Mouse (Mus musculus) embryonic facial prominence, embryonic 14.5 days (tissue): ENCODE data around the gene Slc12a1. TPM values are rescaled to one million over a fixed set of nuclear protein-coding genes. Genes with fewer than 3 reads are reported as not detected.
"Not testable (repeated sequence)": the region's sequence is repeated elsewhere in the genome, so short reads cannot be mapped to it uniquely, and the experiment has no call there.

ENCODE experiments used
- ATAC-seq: fragments of 200-750 bp; cut with Nextera tagmentation; 2 replicates; pipeline ENCODE4 v1.8.0; 2017; ENCODE audit warnings: low read depth, moderate number of reproducible peaks, moderate TSS enrichment
- DNase-seq: peaks from one replicate; pipeline ENCODE4 v3.0.0-alpha.2; 2015; ENCODE audit warnings: low spot score
- H3K27ac ChIP-seq: fragments of 300-500 bp; sonication (generic); replicated peaks from 2 replicates; pipeline ENCODE4 v1.5.1; 2014; ENCODE audit warnings: low read depth, mild to moderate bottlenecking, low read length, moderate library complexity
- H3K27me3 ChIP-seq: fragments of 300-500 bp; sonication (generic); replicated peaks from 2 replicates; pipeline ENCODE4 v1.6.1; 2014; ENCODE audit warnings: low read length; ENCODE audit not compliant: control insufficient read depth, insufficient read depth
- H3K36me3 ChIP-seq: fragments of 300-500 bp; sonication (generic); 2 replicates; pipeline ENCODE4 v1.6.1; 2014; ENCODE audit warnings: low read length, mixed read lengths; ENCODE audit not compliant: control insufficient read depth, insufficient read depth
- H3K4me1 ChIP-seq: fragments of 300-500 bp; sonication (generic); 2 replicates; pipeline ENCODE4 v1.6.1; 2014; ENCODE audit warnings: antibody characterized with exemption, low read length; ENCODE audit not compliant: control insufficient read depth, insufficient read depth
- H3K4me2 ChIP-seq: fragments of 300-500 bp; sonication (generic); 2 replicates; pipeline ENCODE4 v1.6.1; 2014; ENCODE audit warnings: low read depth, mild to moderate bottlenecking, low read length, moderate library complexity, mixed read lengths
- H3K4me3 ChIP-seq: fragments of 300-500 bp; sonication (generic); 2 replicates; pipeline ENCODE4 v1.5.1; 2014; ENCODE audit warnings: low read depth, mild to moderate bottlenecking, low read length
- H3K9ac ChIP-seq: fragments of 300-500 bp; sonication (generic); 2 replicates; pipeline ENCODE4 v1.6.1; 2014; ENCODE audit warnings: low read depth, mild to moderate bottlenecking, low read length, moderate library complexity, mixed read lengths
- H3K9me3 ChIP-seq: fragments of 300-500 bp; sonication (generic); 2 replicates; pipeline ENCODE4 v1.6.1; 2016; ENCODE audit warnings: low read length; ENCODE audit not compliant: control insufficient read depth
- WGBS: fragments of 180-500 bp; shearing (Covaris S2); extraction: QIAGEN DNeasy Blood & Tissue Kit; methylation state at CpG from one replicate; pipeline ENCODE4 v1.1.7; 2014; 5-methylcytosine and 5-hydroxymethylcytosine counted together
- polyA plus RNA-seq: library from polyadenylated mRNA; unstranded; fragments of >200 nt; fragmentation: Nextera tagmentation; extraction: Ambion mirVana; gene quantifications from 2 replicates; pipeline ENCODE4 v1.2.1, GENCODE M21; 2014

Gene Slc12a1
- polyA plus RNA-seq, result not detected in 2 replicates

DNA sequence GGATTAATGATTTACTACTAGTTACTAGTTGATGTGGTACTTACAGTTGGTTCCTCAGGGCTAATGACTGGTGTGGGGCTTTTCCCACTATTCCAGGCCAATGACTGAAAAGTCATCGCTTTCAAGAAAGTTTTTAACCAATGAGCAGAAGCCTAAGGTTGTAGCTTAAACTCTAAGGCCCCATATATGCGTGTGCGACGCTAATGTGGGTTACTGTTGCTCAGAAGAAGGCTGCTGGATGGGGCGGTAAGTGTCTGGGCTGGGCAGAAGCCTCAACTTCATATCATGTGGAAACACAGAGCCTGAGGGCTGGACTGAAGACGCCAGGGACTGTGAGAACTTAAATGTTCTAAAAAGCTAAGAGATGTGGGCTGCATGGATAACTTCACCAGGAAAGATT, at the start of gene Slc12a1:
Gene Slc12a1 (plus strand): TSS at position 118 of the 400 bp plus-strand sequence.
- ATAC-seq (no peak), DNase-seq (no peak)
- WGBS, result 83% methylated on average over 6 of the region's 6 CpGs
- H3K4me1 ChIP-seq, result no peaks in the 10 kb centered on the region
- H3K27ac ChIP-seq, result no peak within 1 kb of the TSS
- H3K9ac ChIP-seq, result no peak within 1 kb of the TSS
- H3K4me2 ChIP-seq, result no peak within 1 kb of the TSS
- no peaks in the 10 kb centered on the region for H3K36me3 ChIP-seq
- H3K9me3 ChIP-seq, result no peaks in the 10 kb centered on the region
- no peaks in the 10 kb centered on the region for H3K27me3 ChIP-seq
- no peak within 1 kb of the TSS for H3K4me3 ChIP-seq

- WGBS, result 97% methylated on average over 13 of the region's 13 CpGs
- not testable (repeated sequence) for H3K9ac ChIP-seq, H3K4me2 ChIP-seq, H3K27ac ChIP-seq, ATAC-seq, DNase-seq, H3K27me3 ChIP-seq, H3K9me3 ChIP-seq, H3K4me1 ChIP-seq, H3K4me3 ChIP-seq
- H3K36me3 ChIP-seq, result peaks cover 67% of the 10 kb centered on the region
Measured at GRCm38 (mm10) chr2:125104491-125104890, 47.8 kb upstream of the Slc12a1 start.

DNA sequence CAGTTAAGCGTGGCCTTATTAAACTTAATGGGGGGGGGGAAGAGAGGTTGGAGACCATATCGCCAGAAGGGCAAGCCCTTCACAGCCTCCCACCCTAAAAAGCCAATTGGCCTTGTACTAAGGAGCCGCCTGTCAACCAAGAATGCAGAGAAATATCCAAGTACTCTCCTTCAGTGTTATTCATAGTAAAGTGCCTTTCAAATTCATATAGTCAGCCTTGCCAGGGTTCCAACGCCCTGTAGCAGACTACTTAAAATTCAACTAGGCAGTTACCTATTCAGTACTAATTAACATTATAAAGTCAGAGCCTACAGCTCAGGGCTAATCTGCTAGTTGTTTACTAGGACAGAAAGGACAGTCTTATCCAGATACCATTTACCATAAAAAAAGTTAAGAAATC, 45.8 kb upstream of the Slc12a1 start:
- H3K4me3 ChIP-seq, H3K4me2 ChIP-seq, DNase-seq, ATAC-seq, H3K27ac ChIP-seq, H3K9me3 ChIP-seq, H3K4me1 ChIP-seq, H3K27me3 ChIP-seq, H3K9ac ChIP-seq: not testable (repeated sequence)
- peaks cover 63% of the 10 kb centered on the region for H3K36me3 ChIP-seq
- 97% methylated on average over 4 of the region's 4 CpGs for WGBS

DNA sequence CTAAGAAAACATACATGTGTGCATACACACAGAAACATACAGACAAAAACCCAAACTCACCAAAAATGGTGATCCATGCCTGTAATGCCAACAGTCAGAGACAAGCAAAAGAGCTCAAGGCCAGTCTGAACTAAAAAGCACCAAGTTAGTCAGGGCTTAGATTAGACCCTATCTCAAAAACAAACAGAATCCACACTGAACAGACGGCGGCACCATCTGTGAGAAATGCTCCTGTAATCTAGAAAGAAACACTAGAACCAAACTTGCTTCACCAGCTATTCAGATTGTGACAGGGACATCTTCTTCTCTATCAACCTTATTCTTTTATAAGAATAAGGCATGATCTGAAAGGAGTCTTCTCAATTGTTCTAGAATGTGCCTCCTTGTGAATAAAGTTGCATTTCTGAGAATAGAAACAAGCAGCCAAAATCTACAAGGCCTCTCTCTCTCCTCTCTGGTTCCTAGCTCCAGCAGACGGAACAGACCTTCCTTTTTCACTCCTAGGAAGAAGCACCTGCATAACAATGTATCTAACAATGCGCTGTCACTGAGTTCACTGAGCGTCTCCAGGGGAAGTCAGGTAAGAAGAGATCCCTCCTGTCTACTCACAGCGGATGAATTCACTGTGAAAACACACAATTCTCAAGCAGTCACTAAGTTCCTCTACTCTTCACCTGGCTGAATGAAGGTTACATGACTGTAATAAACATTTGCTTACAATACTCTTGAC, 32.8 kb upstream of the Slc12a1 start:
- WGBS, result 81% methylated on average over 6 of the region's 6 CpGs
- Histone ChIP-seq H3K4me3 (no peak overlapping the region), H3K4me2 (no peak overlapping the region), H3K27me3 (no peaks in the 10 kb centered on the region), H3K36me3 (peaks cover 13% of the 10 kb centered on the region; the same call in 1 of the 2 replicates), H3K4me1 (peaks cover 9% of the 10 kb centered on the region), H3K9me3 (no peaks in the 10 kb centered on the region), H3K9ac (no peak overlapping the region), H3K27ac (no peak overlapping the region)
- ATAC-seq (no peak), DNase-seq (no peak)

DNA sequence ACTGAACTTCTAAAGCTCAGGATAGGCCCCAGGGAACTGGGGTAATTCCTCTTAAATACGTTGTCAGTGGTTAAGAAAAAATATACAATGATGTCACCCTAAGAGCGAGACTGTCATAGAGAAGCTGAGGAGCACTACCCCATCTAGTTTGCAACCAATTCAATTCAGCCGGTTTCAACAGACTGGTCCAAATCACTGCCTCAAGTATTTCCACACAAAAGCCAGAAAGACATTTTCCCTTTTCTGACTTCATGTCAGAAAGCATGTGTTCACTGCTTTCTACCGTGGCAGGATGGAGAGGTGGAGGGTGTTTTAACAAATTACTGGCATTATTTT, 30.0 kb upstream of the Slc12a1 start:
- WGBS, result 2% methylated on average over 4 of the region's 4 CpGs

GRCm38 (mm10) chr2:125122624-125123476, 29.5 kb upstream of the Slc12a1 start:
- ATAC-seq (peak; percentile 73), DNase-seq (peak; percentile 54)
- Histone ChIP-seq H3K36me3 (no peaks in the 10 kb centered on the region), H3K4me3 (peak overlapping the region; percentile 79), H3K4me1 (peaks cover 9% of the 10 kb centered on the region), H3K27me3 (no peaks in the 10 kb centered on the region), H3K9ac (peak overlapping the region; percentile 98), H3K9me3 (no peaks in the 10 kb centered on the region), H3K4me2 (peak overlapping the region; percentile 63), H3K27ac (peak overlapping the region; percentile 95)
- WGBS, result under 1% methylated on average over 36 of the region's 59 CpGs

More for the DNA sequence above, 30.0 kb upstream of the Slc12a1 start:
- H3K27ac ChIP-seq, result peak overlapping the region; percentile 95; the same call in 1 of the 2 replicates
- H3K36me3 ChIP-seq, result no peaks in the 10 kb centered on the region
- H3K4me1 ChIP-seq, result peaks cover 9% of the 10 kb centered on the region
- no peaks in the 10 kb centered on the region for H3K27me3 ChIP-seq
- H3K4me2 ChIP-seq, result peak overlapping the region; percentile 63
- H3K9me3 ChIP-seq, result no peaks in the 10 kb centered on the region
- H3K4me3 ChIP-seq, result peak overlapping the region; percentile 79
- peak overlapping the region; percentile 98 for H3K9ac ChIP-seq
- ATAC-seq (peak; percentile 35; the same call in 1 of the 2 replicates), DNase-seq (peak; percentile 25)

GRCm38 (mm10) chr2:125123477-125123852, 28.8 kb upstream of the Slc12a1 start, which contains the start of gene Myef2:
Gene Myef2 (minus strand): TSS chr2:125123661.
- 0% methylated on average over 10 of the region's 48 CpGs for WGBS
- Histone ChIP-seq H3K27me3 (no peaks in the 10 kb centered on the region), H3K27ac (peak within 1 kb of the TSS; percentile 95), H3K4me3 (peak within 1 kb of the TSS; percentile 79), H3K4me2 (peak within 1 kb of the TSS; percentile 63), H3K36me3 (no peaks in the 10 kb centered on the region), H3K9me3 (no peaks in the 10 kb centered on the region), H3K9ac (peak within 1 kb of the TSS; percentile 98), H3K4me1 (peaks cover 9% of the 10 kb centered on the region)
- ATAC-seq, result peak; percentile 90
- DNase-seq, result peak; percentile 90

GRCm38 (mm10) chr2:125125824-125126223, 26.5 kb upstream of the Slc12a1 start:
- Histone ChIP-seq H3K36me3 (no peaks in the 10 kb centered on the region), H3K4me2 (no peak overlapping the region), H3K9ac (no peak overlapping the region), H3K27me3 (no peaks in the 10 kb centered on the region), H3K4me1 (peaks cover 9% of the 10 kb centered on the region), H3K27ac (no peak overlapping the region), H3K9me3 (no peaks in the 10 kb centered on the region), H3K4me3 (no peak overlapping the region)
- DNase-seq (no peak), ATAC-seq (no peak)
- 37% methylated on average over 4 of the region's 4 CpGs for WGBS
